Mouse (Mus musculus) cerebellum, adult 2 months (tissue): ENCODE data around the gene 4930522H14Rik.

Experiments
- CTCF ChIP-seq: fragments of 200-500 bp; IDR thresholded peaks from 2 replicates; pipeline ENCODE4 v1.5.1; 2011; ENCODE audit warnings: low read depth, mild to moderate bottlenecking, control low read depth, low read length, moderate library complexity, borderline replicate concordance; ENCODE audit not compliant: insufficient read depth
- POLR2A ChIP-seq: fragments of 200-500 bp; IDR thresholded peaks from 2 replicates; pipeline ENCODE4 v1.6.1; 2011; ENCODE audit warnings: low read length, control low read depth, borderline replicate concordance; ENCODE audit not compliant: insufficient read depth

GRCm38 (mm10) chr4:109476554-109477014 lies 54.5 kb downstream of the 4930522H14Rik start:
- peak; percentile 6; the same call in 1 of the 2 replicates for TF ChIP-seq CTCF
- TF ChIP-seq POLR2A, result peak; percentile 72
